Mouse (Mus musculus): ENCODE measurements around the gene Ush1g. TPM values are rescaled to one million over a fixed set of nuclear protein-coding genes. Genes with fewer than 3 reads are reported as not detected.

The Ush1g gene
- polyA plus RNA-seq, 1 experiment from 2014 or later: not detected

- H3K9ac ChIP-seq (ENCODE audit: low read length): no peak overlapping the region
- H3K4me1 ChIP-seq (ENCODE audit: control insufficient read depth, insufficient read depth, low read length): no peaks in the 10 kb centered on the region
- no peak overlapping the region for H3K4me2 ChIP-seq (ENCODE audit: low read length)
- DNase-seq (ENCODE audit: low spot score) (no peak), ATAC-seq (no peak)
- H3K27me3 ChIP-seq (replicated peaks; ENCODE audit: control insufficient read depth, insufficient read depth, low read length): peaks cover 94% of the 10 kb centered on the region
- H3K36me3 ChIP-seq (ENCODE audit: control insufficient read depth, insufficient read depth, low read length): no peaks in the 10 kb centered on the region
- WGBS: 7% methylated on average over 18 of the region's 18 CpGs
- H3K27ac ChIP-seq (ENCODE audit: low read depth, low read length): no peak overlapping the region
- H3K9me3 ChIP-seq (replicated peaks; ENCODE audit: control insufficient read depth, low read length): no peaks in the 10 kb centered on the region
- no peak overlapping the region for H3K4me3 ChIP-seq (ENCODE audit: low read depth, low read length)
Observed at GRCm38 (mm10) chr11:115319704-115320383, 2.0 kb downstream of the Ush1g start.

GRCm38 (mm10) chr11:115318245-115319027 lies 3.4 kb downstream of the Ush1g start:
- H3K4me3 ChIP-seq (ENCODE audit: low read depth, low read length): peak overlapping the region; percentile 8; the same call in 1 of the 2 replicates
- no peaks in the 10 kb centered on the region for H3K36me3 ChIP-seq (ENCODE audit: control insufficient read depth, insufficient read depth, low read length)
- H3K9ac ChIP-seq (ENCODE audit: low read length): no peak overlapping the region
- WGBS: 5% methylated on average over 63 of the region's 63 CpGs
- H3K27ac ChIP-seq (ENCODE audit: low read depth, low read length): no peak overlapping the region
- DNase-seq (ENCODE audit: low spot score) (no peak), ATAC-seq (no peak)
- H3K4me2 ChIP-seq (ENCODE audit: low read length): 0 out of 2 replicates have a peak overlapping the region, but pooled peaks have one; percentile 5
- no peaks in the 10 kb centered on the region for H3K4me1 ChIP-seq (ENCODE audit: control insufficient read depth, insufficient read depth, low read length)
- peaks cover 88% of the 10 kb centered on the region for H3K27me3 ChIP-seq (replicated peaks; ENCODE audit: control insufficient read depth, insufficient read depth, low read length)
- H3K9me3 ChIP-seq (replicated peaks; ENCODE audit: control insufficient read depth, low read length): no peaks in the 10 kb centered on the region

- WGBS: 58% methylated on average over 7 of the region's 7 CpGs
- no peak overlapping the region for H3K4me2 ChIP-seq (ENCODE audit: low read length)
- no peaks in the 10 kb centered on the region for H3K4me1 ChIP-seq (ENCODE audit: control insufficient read depth, insufficient read depth, low read length)
- H3K9me3 ChIP-seq (replicated peaks; ENCODE audit: control insufficient read depth, low read length): no peaks in the 10 kb centered on the region
- no peak for ATAC-seq
- H3K36me3 ChIP-seq (ENCODE audit: control insufficient read depth, insufficient read depth, low read length): no peaks in the 10 kb centered on the region
- H3K9ac ChIP-seq (ENCODE audit: low read length): no peak overlapping the region
- H3K4me3 ChIP-seq (ENCODE audit: low read depth, low read length): no peak overlapping the region
- no peak for DNase-seq (ENCODE audit: low spot score)
- no peak overlapping the region for H3K27ac ChIP-seq (ENCODE audit: low read depth, low read length)
- peaks cover 76% of the 10 kb centered on the region for H3K27me3 ChIP-seq (replicated peaks; ENCODE audit: control insufficient read depth, insufficient read depth, low read length)
Observed at GRCm38 (mm10) chr11:115317204-115317603, 4.6 kb downstream of the Ush1g start.

- peaks cover 46% of the 10 kb centered on the region for H3K27me3 ChIP-seq (replicated peaks; ENCODE audit: control insufficient read depth, insufficient read depth, low read length)
- no peak for DNase-seq (ENCODE audit: low spot score)
- H3K27ac ChIP-seq (ENCODE audit: low read depth, low read length): no peak overlapping the region
- H3K4me1 ChIP-seq (ENCODE audit: control insufficient read depth, insufficient read depth, low read length): no peaks in the 10 kb centered on the region
- no peak overlapping the region for H3K9ac ChIP-seq (ENCODE audit: low read length)
- H3K4me2 ChIP-seq (ENCODE audit: low read length): no peak overlapping the region
- no peaks in the 10 kb centered on the region for H3K9me3 ChIP-seq (replicated peaks; ENCODE audit: control insufficient read depth, low read length)
- no peak for ATAC-seq
- H3K4me3 ChIP-seq (ENCODE audit: low read depth, low read length): no peak overlapping the region
- WGBS: 49% methylated on average over 2 of the region's 2 CpGs
- H3K36me3 ChIP-seq (ENCODE audit: control insufficient read depth, insufficient read depth, low read length): no peaks in the 10 kb centered on the region
Observed at GRCm38 (mm10) chr11:115314249-115314648, 7.6 kb downstream of the Ush1g start.

GRCm38 (mm10) chr11:115308781-115309180 lies 13.1 kb downstream of the Ush1g start:
- Histone ChIP-seq H3K36me3 (ENCODE audit: control insufficient read depth, insufficient read depth, low read length) (no peaks in the 10 kb centered on the region), H3K4me1 (ENCODE audit: control insufficient read depth, insufficient read depth, low read length) (no peaks in the 10 kb centered on the region), H3K4me3 (ENCODE audit: low read depth, low read length) (no peak overlapping the region), H3K4me2 (ENCODE audit: low read length) (no peak overlapping the region), H3K9me3 (replicated peaks; ENCODE audit: control insufficient read depth, low read length) (no peaks in the 10 kb centered on the region), H3K27ac (ENCODE audit: low read depth, low read length) (no peak overlapping the region), H3K9ac (ENCODE audit: low read length) (no peak overlapping the region), H3K27me3 (replicated peaks; ENCODE audit: control insufficient read depth, insufficient read depth, low read length) (0 out of 2 replicates have a peak, but pooled peaks cover 2% of the 10 kb centered on the region)
- 79% methylated on average over 1 of the region's 1 CpGs for WGBS
- DNase-seq (ENCODE audit: low spot score) (no peak), ATAC-seq (no peak)

- no peaks in the 10 kb centered on the region for H3K36me3 ChIP-seq (ENCODE audit: control insufficient read depth, insufficient read depth, low read length)
- H3K27me3 ChIP-seq (replicated peaks; ENCODE audit: control insufficient read depth, insufficient read depth, low read length): 0 out of 2 replicates have a peak, but pooled peaks cover 2% of the 10 kb centered on the region
- no peak within 1 kb of the TSS for H3K4me2 ChIP-seq (ENCODE audit: low read length)
- no peak within 1 kb of the TSS for H3K4me3 ChIP-seq (ENCODE audit: low read depth, low read length)
- H3K4me1 ChIP-seq (ENCODE audit: control insufficient read depth, insufficient read depth, low read length): no peaks in the 10 kb centered on the region
- H3K9ac ChIP-seq (ENCODE audit: low read length): no peak within 1 kb of the TSS
- 15% methylated on average over 8 of the region's 8 CpGs for WGBS
- H3K9me3 ChIP-seq (replicated peaks; ENCODE audit: control insufficient read depth, low read length): no peaks in the 10 kb centered on the region
- ATAC-seq (no peak), DNase-seq (ENCODE audit: low spot score) (no peak)
- H3K27ac ChIP-seq (ENCODE audit: low read depth, low read length): no peak within 1 kb of the TSS
Observed at GRCm38 (mm10) chr11:115306863-115307262, 15.0 kb downstream of the Ush1g start, which contains the start of gene Otop2. Gene Otop2, plus strand, starts transcription at chr11:115307163.

- H3K27me3 ChIP-seq (replicated peaks; ENCODE audit: control insufficient read depth, insufficient read depth, low read length): no peaks in the 10 kb centered on the region
- no peak overlapping the region for H3K27ac ChIP-seq (ENCODE audit: low read depth, low read length)
- ATAC-seq (no peak), DNase-seq (ENCODE audit: low spot score) (no peak)
- H3K36me3 ChIP-seq (ENCODE audit: control insufficient read depth, insufficient read depth, low read length): no peaks in the 10 kb centered on the region
- H3K4me2 ChIP-seq (ENCODE audit: low read length): no peak overlapping the region
- no peak overlapping the region for H3K9ac ChIP-seq (ENCODE audit: low read length)
- H3K4me3 ChIP-seq (ENCODE audit: low read depth, low read length): no peak overlapping the region
- H3K4me1 ChIP-seq (ENCODE audit: control insufficient read depth, insufficient read depth, low read length): no peaks in the 10 kb centered on the region
- no peaks in the 10 kb centered on the region for H3K9me3 ChIP-seq (replicated peaks; ENCODE audit: control insufficient read depth, low read length)
- 80% methylated on average over 8 of the region's 8 CpGs for WGBS
Observed at GRCm38 (mm10) chr11:115303167-115303566, 18.7 kb downstream of the Ush1g start.

- Histone ChIP-seq H3K4me2 (ENCODE audit: low read length) (no peak overlapping the region), H3K4me3 (ENCODE audit: low read depth, low read length) (no peak overlapping the region), H3K27ac (ENCODE audit: low read depth, low read length) (no peak overlapping the region), H3K36me3 (ENCODE audit: control insufficient read depth, insufficient read depth, low read length) (no peaks in the 10 kb centered on the region), H3K9ac (ENCODE audit: low read length) (no peak overlapping the region), H3K4me1 (ENCODE audit: control insufficient read depth, insufficient read depth, low read length) (peaks cover 5% of the 10 kb centered on the region; the same call in 1 of the 2 replicates), H3K27me3 (replicated peaks; ENCODE audit: control insufficient read depth, insufficient read depth, low read length) (no peaks in the 10 kb centered on the region), H3K9me3 (replicated peaks; ENCODE audit: control insufficient read depth, low read length) (no peaks in the 10 kb centered on the region)
- DNase-seq (ENCODE audit: low spot score): no peak
- WGBS: 98% methylated on average over 2 of the region's 2 CpGs
- no peak for ATAC-seq
Observed at GRCm38 (mm10) chr11:115301351-115301750, 20.5 kb downstream of the Ush1g start.

- Histone ChIP-seq H3K27me3 (replicated peaks; ENCODE audit: control insufficient read depth, insufficient read depth, low read length) (no peaks in the 10 kb centered on the region), H3K27ac (ENCODE audit: low read depth, low read length) (no peak overlapping the region), H3K36me3 (ENCODE audit: control insufficient read depth, insufficient read depth, low read length) (no peaks in the 10 kb centered on the region), H3K4me1 (ENCODE audit: control insufficient read depth, insufficient read depth, low read length) (peaks cover 5% of the 10 kb centered on the region; the same call in 1 of the 2 replicates), H3K4me2 (ENCODE audit: low read length) (no peak overlapping the region), H3K9me3 (replicated peaks; ENCODE audit: control insufficient read depth, low read length) (no peaks in the 10 kb centered on the region), H3K4me3 (ENCODE audit: low read depth, low read length) (no peak overlapping the region), H3K9ac (ENCODE audit: low read length) (no peak overlapping the region)
- 86% methylated on average over 4 of the region's 4 CpGs for WGBS
- no peak for ATAC-seq
- DNase-seq (ENCODE audit: low spot score): no peak
Observed at GRCm38 (mm10) chr11:115300745-115301144, 21.1 kb downstream of the Ush1g start.
